Mouse (Mus musculus) embryo, embryonic 11 days (tissue): ENCODE results near the gene Col4a1.

Experiments
- DNase-seq: peaks from one replicate; pipeline ENCODE4 v3.0.0-alpha.2; 2015

Col4a1 gene

DNA sequence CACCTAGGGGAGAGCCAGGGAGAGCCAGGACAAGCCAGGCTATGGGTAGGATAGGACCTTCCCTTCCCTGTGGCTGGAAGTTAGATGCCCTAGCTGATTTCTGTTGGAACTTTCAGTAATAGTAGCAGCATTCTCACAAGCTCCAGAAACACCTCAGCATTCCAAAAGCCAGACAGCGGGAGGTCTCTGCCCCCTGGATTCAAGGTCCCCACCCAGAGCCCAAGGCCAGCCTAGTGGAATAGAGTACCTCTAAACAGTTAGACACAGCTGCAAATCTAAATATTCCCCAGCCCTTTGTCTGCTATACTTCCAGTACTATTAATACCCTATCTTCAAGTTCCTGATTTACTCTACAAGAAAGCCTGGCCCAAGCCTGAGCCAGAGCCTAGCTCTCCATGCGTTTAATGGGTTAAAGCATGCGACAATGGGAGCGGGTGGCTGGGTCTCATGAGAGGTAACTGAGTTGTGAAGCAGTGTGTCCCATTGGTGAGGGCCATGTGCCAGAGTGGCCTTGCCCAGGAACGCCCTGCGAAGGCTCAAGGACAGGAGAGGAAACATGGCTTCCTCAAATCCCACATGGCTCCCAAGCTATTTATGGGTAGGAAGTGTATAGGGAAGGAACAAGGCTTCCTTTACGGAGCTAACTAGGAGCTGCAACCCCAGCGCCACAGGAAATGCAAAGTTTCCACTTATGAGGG, 15.3 kb downstream of the Col4a1 start:
- DNase-seq: no peak

DNA sequence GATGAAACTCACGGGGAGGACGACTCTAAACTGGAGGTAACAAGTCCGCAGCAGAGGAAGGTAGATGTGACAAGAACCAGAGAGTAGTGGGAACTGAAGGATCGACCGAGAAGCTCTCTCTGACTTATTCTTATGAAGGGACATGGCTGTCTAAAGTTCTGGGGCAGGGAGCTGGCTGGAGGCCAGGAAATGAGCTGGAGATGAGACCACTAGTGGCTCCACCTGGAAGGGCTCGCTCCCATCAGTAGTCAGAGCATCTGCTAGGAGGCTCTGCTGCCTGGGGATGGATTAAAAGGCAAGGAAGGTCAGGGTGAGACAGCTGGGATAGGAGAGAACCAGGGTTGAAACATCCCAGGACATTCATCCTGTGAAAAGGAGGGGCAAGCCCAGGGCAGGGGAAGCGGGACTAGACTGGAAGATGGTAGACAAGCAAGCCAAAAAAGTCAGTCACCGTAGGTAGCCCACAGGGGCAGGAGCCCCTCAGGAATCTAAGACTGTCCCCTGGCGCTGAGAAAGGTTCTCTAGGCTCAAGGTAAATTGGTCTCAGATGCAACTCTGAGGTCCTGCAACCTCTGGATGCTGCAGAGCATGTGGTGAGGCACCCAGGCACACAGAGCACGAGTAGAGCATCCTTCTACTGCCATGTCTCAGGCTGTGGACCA, 16.2 kb downstream of the Col4a1 start:
- DNase-seq: no peak

DNA sequence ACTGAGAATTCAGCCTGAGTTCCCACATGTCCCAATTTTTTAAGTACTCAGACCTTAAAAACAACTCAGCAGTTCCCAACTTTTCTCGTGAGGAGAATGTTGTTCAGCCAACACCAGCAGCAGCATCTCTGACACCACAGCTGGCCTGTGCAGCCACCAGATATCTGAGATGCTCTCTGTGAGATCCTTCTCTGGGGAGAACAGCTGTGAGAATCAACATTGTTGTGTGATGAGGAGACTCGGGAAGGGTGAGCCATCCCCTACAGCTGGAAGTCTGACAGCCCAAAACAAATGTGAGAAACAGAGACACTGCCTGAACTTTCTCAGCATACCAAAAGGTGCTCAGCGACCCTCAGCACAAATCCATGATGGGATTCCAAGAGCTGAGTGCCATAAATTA, 20.0 kb downstream of the Col4a1 start:
- DNase-seq: no peak

DNA sequence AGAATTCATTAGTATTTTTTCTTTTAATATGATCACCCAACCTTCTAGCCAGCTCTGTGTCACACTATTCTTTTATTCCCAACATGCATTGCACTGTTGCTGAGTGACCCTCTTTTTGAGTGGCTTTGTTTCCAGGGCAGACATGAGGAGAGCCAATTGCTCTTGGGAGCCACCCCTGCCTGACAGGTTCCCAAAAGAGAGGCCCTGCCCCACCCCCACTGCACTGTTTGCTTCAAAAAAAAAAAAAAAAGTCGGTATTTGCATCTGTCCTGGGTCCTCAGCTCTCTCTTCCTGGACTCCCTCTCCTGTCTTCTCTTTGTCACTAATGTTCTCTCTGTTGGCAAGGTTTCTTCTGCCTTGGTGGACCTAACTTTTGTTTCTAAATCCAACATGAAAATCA, 22.1 kb downstream of the Col4a1 start:
- DNase-seq: no peak

DNA sequence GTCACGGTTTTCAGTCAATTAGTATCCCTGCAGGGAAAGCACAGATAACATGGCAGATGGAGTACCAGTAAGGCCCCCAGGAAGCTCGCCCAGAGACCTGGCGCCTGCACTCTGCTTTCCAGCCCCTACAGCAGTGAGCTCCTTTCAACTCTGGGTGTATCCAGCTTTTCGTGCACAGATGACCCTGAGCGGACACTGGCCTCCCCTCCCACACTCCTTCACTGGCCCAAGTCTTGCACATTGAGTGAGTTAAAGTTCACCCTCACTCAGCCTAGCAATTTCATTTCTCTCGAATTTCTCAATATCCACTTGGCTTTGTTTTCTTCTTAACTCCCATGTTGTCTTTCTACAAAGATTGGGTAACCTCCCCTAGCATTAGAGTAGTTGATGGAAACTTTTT, 24.3 kb downstream of the Col4a1 start:
- DNase-seq: no peak

DNA sequence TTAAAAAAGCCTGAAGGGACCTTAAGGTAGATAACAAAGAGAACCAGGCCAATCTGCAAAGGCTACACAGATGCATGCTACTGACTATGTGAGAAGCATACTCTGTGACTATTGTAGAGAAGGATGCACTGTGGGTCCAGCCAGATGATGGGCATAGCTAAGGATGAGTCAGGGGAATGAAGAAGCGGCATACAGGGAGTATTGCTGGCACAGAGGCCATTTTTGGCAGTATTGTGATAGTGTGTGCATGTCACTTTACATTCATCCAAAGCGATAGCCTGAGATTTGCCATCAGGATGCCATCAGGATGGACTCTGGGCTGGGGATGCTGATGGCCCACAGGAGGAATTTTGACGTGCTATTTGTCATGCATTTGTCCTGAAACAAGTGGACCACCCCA, 25.5 kb downstream of the Col4a1 start:
- no peak for DNase-seq

DNA sequence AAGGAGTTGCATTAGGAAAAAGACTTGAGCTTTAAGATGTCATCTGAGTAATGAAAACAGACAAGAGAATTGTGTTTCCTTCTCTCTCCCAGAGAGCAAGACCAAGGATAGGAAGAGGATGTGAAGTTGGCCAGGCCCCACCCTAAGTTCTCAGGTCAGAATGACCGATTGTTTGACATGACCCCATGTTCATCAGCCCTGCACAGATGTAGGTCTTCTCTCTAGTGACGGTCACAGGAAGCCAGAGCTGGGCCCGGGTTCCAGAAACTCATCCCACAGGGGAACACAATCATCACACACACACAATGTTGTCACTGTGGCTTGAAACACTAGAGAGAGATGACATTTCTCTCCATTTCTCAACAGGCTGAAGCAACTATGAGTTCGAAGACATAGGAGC, 27.2 kb downstream of the Col4a1 start:
- no peak for DNase-seq

DNA sequence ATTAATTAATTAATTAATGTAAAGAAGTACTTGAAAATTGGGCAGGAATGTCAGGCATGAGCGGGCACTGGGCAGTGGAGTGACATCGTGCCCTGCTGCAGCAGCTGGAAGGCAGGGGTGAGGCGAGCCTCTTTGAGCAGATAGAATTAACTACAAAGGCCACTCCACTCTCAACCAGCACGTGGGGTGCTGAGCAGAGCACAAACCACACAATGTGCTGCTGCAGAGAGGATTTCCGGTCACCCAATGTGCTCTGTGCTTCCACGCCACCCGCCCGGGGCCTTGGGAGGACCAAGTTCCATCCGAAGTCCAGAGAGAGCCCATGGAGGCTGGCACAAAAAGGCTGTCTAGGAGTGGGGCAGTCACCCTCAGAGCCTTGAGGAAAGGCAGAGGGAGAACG, 29.4 kb downstream of the Col4a1 start:
- DNase-seq: no peak

DNA sequence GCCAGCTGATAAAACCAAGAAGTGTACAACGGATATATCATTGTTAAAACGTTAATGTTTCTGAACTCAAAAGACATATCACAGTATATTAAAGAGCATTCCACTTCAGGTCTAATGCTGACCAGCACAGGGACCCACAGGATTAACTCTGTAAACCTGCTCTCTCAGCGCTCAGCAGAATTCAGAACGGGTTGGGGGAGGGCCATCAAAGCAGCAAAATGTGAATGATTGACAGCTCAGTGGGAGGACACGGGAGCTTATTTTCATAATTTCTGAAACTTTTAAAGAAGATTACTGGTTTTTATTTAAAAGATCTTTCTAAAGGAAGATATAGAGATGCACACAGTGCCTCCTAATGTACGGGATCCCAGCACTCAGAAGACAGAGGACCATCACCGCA, 29.9 kb downstream of the Col4a1 start:
- DNase-seq: no peak

DNA sequence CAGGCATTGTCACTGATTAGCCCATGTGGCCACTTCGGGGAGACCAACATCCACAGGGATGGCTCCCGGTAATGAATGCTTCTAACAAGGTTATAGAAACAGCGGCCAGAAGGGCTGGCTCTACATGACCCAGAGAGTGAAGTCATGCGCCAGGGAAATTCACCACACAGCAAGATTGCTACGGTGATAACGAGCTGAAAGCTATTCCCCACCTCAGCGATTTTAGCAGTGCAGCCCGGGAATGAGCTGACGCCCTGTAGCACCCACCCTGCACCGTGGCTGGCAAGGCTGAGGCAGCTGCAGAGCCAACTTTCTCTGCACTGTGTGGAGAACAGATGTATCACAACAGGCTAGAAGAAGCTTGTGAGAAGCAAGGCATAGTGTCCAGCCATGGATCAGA, 30.5 kb downstream of the Col4a1 start:
- DNase-seq: no peak

DNA sequence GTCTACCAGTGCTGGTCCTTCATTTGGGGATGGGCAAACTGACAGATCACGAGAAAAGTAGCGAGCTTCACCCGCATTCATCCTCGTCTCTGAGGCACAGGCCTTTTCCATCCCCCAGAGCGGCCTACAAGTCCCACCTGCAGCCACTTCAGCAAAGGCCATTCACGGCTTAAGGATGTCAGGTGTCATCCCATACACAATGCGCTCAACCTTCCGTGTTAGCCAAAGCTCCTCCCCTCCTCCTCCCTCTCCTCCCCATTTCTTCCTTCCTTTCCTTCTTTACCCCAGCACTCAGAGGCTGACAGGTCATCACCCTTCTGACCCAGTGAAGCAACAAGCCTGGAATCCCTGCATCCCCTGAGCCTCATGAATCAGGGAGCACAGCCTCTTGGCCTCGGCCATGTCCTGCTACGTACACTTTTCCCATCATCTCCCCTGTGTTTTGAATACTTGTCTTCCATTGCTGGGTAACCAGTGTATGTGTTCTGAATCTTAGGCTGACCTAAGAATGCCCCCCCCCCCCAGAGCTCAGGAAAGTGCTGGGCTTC, 31.8 kb downstream of the Col4a1 start:
- no peak for DNase-seq

DNA sequence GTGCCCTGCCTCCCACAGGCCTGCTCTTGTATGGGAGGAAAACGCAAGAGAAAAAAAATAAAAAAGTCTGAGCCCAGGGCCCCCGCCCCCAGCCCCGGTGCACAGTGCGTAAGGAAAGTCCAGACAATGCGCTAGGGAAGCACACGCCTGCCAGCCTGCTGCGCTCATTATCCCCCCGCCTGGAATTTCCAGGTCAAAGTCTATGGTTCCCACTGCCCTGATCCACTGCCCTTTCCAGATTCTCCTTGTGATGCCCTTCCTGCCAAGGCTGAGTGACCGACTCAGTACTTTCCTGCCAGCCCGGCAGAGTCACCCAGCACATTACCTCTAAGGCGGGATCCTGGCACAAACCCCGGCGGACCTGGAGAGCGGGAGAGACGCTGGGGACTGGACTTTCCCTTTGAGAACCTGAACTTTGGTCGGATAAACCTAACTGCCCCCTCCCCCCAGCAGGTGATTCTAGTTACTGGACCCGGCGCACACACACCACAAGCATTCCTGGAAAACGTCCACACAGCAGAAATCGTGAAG, 33.3 kb downstream of the Col4a1 start:
- DNase-seq: peak; percentile 69

DNA sequence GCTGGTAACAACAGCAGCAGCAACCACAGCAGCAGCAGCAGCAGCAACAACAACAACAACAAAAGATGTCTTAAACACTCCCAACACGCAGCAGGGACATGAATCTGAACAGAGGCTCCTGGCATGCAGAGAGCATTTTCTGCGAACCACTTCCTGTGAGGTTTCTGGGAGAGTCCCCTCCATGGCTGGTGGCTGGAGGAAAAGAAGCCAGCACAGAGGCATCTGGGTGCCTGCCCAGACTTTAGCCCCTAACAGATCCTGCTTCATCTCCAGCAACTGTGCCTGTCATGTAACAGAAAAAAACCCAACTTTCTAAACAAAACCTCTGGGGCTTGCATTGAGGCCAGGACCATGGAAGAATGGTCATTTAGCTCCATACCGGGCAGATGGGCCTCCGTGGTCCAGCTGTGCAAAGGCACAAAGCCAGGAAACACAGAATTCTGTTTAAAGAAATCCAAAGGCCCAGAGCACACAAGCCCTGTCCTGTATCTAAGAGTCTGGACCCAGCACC, 34.5 kb downstream of the Col4a1 start:
- no peak for DNase-seq

DNA sequence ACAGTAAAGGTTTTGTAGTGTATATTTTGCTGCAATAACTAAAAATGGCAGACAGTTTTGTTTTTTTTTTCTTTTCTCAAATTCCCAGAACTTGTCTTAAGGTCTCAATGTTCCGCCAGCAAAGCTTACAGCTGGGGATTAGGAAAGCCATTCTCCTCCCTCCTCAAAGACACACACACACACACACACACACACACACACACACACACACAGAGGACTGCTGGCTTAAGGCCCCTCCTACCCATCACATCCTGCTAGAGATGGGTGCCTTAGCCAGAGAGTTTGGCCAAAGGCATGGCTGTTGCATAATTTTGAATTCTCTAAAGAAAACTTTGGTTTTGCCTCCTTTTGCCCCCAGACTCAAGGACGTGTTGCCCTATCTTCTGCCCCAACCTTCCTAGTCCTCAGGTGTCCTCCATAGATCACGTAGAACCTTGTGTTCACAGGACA, 35.0 kb downstream of the Col4a1 start:
- no peak for DNase-seq

DNA sequence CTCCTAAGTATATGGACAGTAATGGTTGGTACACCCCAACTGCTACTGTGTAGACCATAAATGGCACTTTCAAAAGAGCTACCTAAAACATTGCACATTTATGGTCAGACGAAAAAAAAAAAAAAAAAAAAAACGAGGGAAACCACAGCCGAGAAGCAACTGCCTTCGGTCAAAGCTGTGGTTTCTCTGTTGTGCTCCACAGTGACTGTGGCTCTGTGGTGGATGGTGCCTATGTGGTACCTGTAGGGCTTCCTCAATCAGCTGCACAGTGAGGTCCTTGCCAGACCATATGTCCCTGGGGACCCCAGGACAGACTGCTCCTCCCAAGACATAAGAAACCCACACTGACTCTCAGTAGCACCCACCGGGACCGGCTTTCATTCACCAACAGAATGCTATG, 36.3 kb downstream of the Col4a1 start:
- no peak for DNase-seq

DNA sequence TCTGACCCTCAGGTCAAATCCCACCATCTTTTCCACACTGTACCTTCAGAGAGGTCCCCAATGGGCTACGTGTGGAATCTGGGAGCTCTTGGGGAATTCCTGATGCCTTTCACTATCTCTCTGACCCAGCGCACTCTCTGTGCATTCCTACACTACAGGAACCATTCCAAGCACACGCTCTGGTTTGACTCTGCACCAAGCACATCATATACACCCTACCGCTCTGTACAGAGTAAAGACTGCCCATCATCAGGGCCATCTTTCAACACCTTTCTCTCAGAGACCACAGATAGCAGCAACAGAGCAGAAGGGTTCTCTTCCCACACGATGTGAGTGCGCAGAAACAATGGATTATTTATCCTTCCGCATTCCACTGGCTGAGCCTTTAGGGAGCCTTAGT, 38.2 kb downstream of the Col4a1 start:
- no peak for DNase-seq

DNA sequence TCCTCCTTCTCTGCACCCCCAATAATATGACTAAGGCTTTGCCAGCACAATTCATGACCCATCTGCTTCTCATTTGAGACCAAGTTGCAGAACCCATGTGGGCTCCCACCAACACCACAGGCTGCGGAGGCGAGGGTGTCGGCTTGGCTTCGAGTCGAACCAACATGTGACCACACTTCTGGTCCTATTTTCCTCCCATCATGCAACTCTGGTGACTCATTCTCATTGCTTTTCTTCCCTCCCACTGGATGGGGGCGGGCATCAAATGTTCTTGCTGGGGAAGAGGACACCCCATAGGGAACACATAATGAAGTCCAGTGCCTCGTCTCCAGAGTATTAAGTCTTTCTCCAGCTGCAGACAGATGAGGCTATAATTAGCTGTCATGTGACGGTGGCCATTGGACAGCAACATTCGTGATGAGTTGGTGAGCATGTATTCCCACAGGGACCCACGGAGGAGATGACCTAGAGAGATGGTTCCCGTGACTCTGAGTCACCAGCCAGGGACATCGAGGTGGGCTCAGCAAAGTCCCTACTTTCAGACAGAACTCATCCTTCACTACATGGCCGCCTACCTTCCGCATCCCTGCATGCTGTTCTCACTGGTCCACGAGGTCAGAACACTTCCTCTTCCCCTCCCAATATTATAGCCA, 39.0 kb downstream of the Col4a1 start:
- DNase-seq: no peak

DNA sequence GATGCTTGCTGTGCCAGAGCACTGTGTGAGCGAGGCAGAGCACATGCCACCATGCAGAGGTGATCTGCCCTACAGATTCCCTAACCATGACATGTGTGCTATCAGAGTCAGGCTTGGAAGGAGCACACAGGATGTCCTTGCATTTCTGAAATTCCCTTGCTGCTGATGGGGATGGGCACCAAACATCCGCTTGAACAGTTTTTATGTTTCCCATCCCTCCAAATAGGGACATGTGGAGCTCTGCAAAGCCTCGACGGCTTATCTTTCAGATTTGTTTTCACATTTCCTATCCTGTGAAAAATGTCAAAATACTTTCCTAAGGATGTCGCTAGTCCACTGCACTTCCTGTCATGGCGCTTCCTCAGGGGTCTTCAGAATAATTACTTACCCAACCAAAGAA, 40.4 kb downstream of the Col4a1 start:
- DNase-seq: no peak

DNA sequence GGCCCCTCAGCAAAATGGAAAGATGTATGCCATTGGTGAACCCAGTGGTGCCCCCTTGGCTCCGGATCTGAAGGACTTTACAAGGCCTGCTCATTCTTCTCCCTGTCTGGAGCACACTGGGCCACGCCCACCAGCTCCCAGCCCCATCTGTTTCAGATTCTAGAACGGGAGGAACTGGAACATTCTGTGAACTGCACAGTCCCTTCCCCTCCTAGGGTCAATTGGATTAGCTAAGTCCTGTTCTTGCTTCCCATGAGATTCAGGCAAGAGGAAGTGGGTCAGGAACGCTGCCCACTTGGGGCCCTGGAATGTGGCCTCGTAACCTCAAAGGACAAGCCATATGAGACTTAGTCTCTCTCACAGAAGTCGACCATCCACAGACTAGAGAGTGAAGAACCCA, 41.8 kb downstream of the Col4a1 start:
- no peak for DNase-seq

DNA sequence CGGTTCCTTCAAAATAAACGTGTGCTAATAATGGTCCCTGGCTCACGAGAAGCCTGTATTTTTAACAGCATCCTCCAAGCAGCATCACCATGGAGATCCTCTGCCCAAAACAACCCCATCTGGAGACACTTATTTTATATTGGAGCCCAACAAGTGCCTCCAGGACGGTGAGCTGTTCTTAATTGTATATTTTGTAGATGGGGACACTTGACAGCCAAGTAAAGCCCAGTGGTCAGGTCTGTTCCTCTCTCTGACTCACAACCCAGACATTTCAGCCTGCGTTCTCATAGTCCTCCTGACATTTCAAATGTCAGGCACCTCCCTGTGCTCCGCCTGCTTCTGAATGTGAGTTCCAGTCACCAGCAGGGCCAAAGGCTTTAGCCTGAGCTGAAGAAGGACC, 43.9 kb downstream of the Col4a1 start:
- no peak for DNase-seq

DNA sequence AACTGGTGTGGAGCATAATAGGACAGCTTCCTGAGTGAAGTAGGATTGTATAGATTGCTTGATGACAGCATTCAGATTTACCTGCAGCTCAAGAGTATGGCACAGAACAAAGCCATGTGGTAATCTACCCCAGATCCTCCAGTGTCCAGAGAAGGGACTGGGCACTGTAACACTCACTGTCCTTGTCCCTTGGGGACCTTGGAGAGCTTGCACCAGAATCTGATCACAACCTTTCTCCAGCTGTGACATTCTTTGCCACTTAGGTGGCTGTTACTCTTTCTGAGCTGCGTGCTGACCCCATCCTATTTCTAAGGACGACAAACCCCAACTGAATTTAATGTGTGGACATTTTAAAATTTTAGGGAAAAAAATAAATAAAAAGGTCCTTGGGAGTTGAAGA, 46.2 kb downstream of the Col4a1 start:
- no peak for DNase-seq

DNA sequence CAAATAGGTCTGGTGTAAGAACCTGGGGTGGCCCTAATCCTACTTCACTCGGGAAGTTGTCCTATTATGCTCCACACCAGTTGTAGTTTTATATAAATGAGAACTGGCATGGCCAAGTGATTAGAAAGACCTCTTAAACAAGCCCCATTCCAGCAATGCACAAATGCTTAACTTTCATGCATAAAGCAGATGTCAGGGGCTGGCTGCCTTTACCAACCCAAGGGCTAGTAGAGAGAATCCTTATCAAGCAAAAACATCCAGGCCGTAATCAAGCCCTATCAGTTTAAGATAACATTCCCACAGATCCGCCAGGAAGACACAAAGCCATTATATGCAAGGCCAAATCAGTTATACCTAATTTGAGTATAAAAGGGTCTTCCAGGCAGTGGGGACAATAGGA, 46.7 kb downstream of the Col4a1 start:
- DNase-seq: no peak

DNA sequence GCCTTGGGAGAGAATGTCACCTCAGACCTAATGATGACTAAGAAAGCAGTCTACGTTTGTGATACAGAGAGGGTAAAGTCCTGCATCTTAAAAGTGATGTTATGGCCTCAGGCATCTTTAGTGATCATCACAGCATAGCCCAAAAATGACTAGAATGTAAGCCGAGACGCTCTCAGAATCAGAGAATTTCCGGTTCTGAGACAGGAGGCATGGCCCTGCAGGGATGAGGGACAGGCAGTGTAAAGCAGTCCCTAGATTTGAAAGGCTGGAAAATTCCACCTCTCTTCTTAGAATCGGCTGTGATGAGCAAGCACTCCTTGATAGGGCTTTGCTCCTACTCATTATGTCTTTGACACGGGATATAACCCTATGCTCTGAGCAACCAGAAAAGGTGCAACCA, 48.8 kb downstream of the Col4a1 start:
- no peak for DNase-seq
